ENCODE assay signal across 23 mouse cellular contexts in genomic region chr4:46973322-46973721, GRCm38 (mm10). TPM values are rescaled to one million over a fixed set of nuclear protein-coding genes. Genes with fewer than 3 reads are reported as not detected.
DNase-seq lines count a peak whose midpoint lies in the region; ATAC-seq and TF ChIP-seq lines count a peak whose summit lies in the region.
"Had no signal": no experiment of that assay in that cellular context is flagged by ENCODE, and none has a peak within 500 bp of the region (broad histone marks: within the 10 kb centered on the region; RNA-seq: fewer than 3 reads in every experiment).

No protein-coding gene starts in this region.

- ATAC-seq in intestine, embryonic 16.5 days = peak; percentile 89
- ATAC-seq in monocyte, adult 5-6 weeks (replicated peaks; ENCODE audit: insufficient number of reproducible peaks, low FRiP score, low TSS enrichment, poor library complexity, severe bottlenecking) = no peak
- ATAC-seq: forebrain, embryonic 13.5 days; forebrain, embryonic 15.5 days had no signal

- no peaks in the 10 kb centered on the region for H3K4me1 ChIP-seq in intestine, embryonic 16.5 days (ENCODE audit: control insufficient read depth, insufficient read depth, low read length)
- H3K4me1 ChIP-seq in forebrain, embryonic 10.5 days = no peaks in the 10 kb centered on the region
- H3K4me1 ChIP-seq: embryonic facial prominence, embryonic 13.5 days; embryonic facial prominence, embryonic 15.5 days; forebrain, embryonic 13.5 days; forebrain, embryonic 15.5 days had no signal

- no peak for DNase-seq in layer of hippocampus, adult 2 months (ENCODE audit: low spot score in 2 of 2)
- DNase-seq in layer of hippocampus, adult 18-20 months (ENCODE audit: low spot score in 2 of 2) = no peak
- DNase-seq in yolk sac, embryonic 10.5 days (ENCODE audit: low spot score) = peak; percentile 32
- no peak for DNase-seq in forebrain, embryonic 10.5 days (ENCODE audit: extremely low spot score, low spot score)
- DNase-seq: adrenal gland, adult 2 months; adrenal gland, postnatal 10 days; adrenal gland, postnatal 25 days; cerebellum, adult 11 months; cerebellum, adult 18-20 months; cerebellum, adult 8-10 months; cerebellum, adult 9-11 months; cerebellum, postnatal 14 days; cerebellum, postnatal 36 days; embryo, embryonic 11 days had no signal

- H3K27me3 ChIP-seq in intestine, embryonic 16.5 days (replicated peaks; ENCODE audit: control insufficient read depth, insufficient read depth, low read length) = no peaks in the 10 kb centered on the region
- H3K27me3 ChIP-seq in forebrain, embryonic 10.5 days (ENCODE audit: poor library complexity, severe bottlenecking) = no peaks in the 10 kb centered on the region
- H3K27me3 ChIP-seq: embryonic facial prominence, embryonic 13.5 days; embryonic facial prominence, embryonic 15.5 days; forebrain, embryonic 13.5 days; forebrain, embryonic 15.5 days had no signal

- peak overlapping the region; percentile 39; the same call in 1 of the 2 replicates for H3K27ac ChIP-seq in layer of hippocampus, adult 2 months
- H3K27ac ChIP-seq in intestine, embryonic 16.5 days (ENCODE audit: low read length) = no peak overlapping the region
- H3K27ac ChIP-seq in forebrain, embryonic 10.5 days = no peak overlapping the region
- H3K27ac ChIP-seq: embryonic facial prominence, embryonic 13.5 days; embryonic facial prominence, embryonic 15.5 days; forebrain, embryonic 13.5 days; forebrain, embryonic 15.5 days had no signal

- no peaks in the 10 kb centered on the region for H3K36me3 ChIP-seq in intestine, embryonic 16.5 days (ENCODE audit: control insufficient read depth, insufficient read depth, low read length)
- no peaks in the 10 kb centered on the region for H3K36me3 ChIP-seq in forebrain, embryonic 10.5 days (replicated peaks)
- H3K36me3 ChIP-seq: embryonic facial prominence, embryonic 13.5 days; embryonic facial prominence, embryonic 15.5 days; forebrain, embryonic 15.5 days had no signal

- H3K9ac ChIP-seq in intestine, embryonic 16.5 days (ENCODE audit: low read depth, low read length) = no peak overlapping the region
- H3K9ac ChIP-seq: embryonic facial prominence, embryonic 13.5 days; embryonic facial prominence, embryonic 15.5 days; forebrain, embryonic 13.5 days; forebrain, embryonic 15.5 days had no signal

- H3K9me3 ChIP-seq in intestine, embryonic 16.5 days (ENCODE audit: control insufficient read depth, low read length) = no peaks in the 10 kb centered on the region
- no peaks in the 10 kb centered on the region for H3K9me3 ChIP-seq in forebrain, embryonic 10.5 days
- H3K9me3 ChIP-seq: embryonic facial prominence, embryonic 13.5 days; embryonic facial prominence, embryonic 15.5 days; forebrain, embryonic 13.5 days; forebrain, embryonic 15.5 days had no signal

- WGBS in intestine, embryonic 16.5 days = 57% methylated on average over 10 of the region's 10 CpGs
- 88% methylated on average over 10 of the region's 10 CpGs for WGBS in forebrain, embryonic 10.5 days

- no peak overlapping the region for H3K4me2 ChIP-seq in intestine, embryonic 16.5 days (ENCODE audit: low read depth, low read length)
- H3K4me2 ChIP-seq: embryonic facial prominence, embryonic 13.5 days; embryonic facial prominence, embryonic 15.5 days; forebrain, embryonic 13.5 days; forebrain, embryonic 15.5 days had no signal

- TF ChIP-seq CTCF in layer of hippocampus, adult 2 months (conservative IDR thresholded peaks at IDR 0.05) = no peak

- no peak overlapping the region for H3K4me3 ChIP-seq in layer of hippocampus, adult 2 months
- no peak overlapping the region for H3K4me3 ChIP-seq in intestine, embryonic 16.5 days (ENCODE audit: low read length)
- H3K4me3 ChIP-seq in forebrain, embryonic 10.5 days = no peak overlapping the region
- H3K4me3 ChIP-seq: embryonic facial prominence, embryonic 13.5 days; embryonic facial prominence, embryonic 15.5 days; erythroblast, embryonic 14.5 days; forebrain, embryonic 13.5 days; forebrain, embryonic 15.5 days had no signal

RNA-seq across cellular contexts. Expression of gene Gabbr2, which starts 18.4 kb away (rescaled TPM):
- total RNA-seq in layer of hippocampus, adult 2 months (2021) = 100 to 1,000 TPM; 203 to 223 TPM
- total RNA-seq in layer of hippocampus, adult 18-20 months (2021) = 100 to 1,000 TPM; 203 to 209 TPM
- 0.07 and 0.17 TPM in 2 replicates for polyA plus RNA-seq in intestine, embryonic 16.5 days (2015; fragmentation: Nextera tagmentation; extraction: Ambion mirVana)
- total RNA-seq in monocyte, adult 5-6 weeks (2017) = not detected in 3 replicates
- polyA plus RNA-seq in forebrain, embryonic 10.5 days (2016; fragmentation: Nextera tagmentation; extraction: Ambion mirVana) = 0.06 and 0.09 TPM in 2 replicates
- total RNA-seq: MEL had no signal
- polyA plus RNA-seq: C2C12; erythroblast, embryonic 14.5 days had no signal

Comparison
In these comparisons a context has a peak if more than half of its experiments do, and no peak if none do; other contexts are left out.
1. RNA of gene Gabbr2, which starts 18.4 kb away (total RNA-seq): 203 to 223 TPM in layer of hippocampus, adult 2 months and 203 to 209 TPM in layer of hippocampus, adult 18-20 months; not detected in monocyte, adult 5-6 weeks; every median in the first group is over 100 times any median in the second.